Mouse (Mus musculus): ENCODE data around the gene Dgcr2.

GRCm38 (mm10) chr16:17890342-17890727 lies 8.0 kb downstream of the Dgcr2 start:
- TF ChIP-seq CTCF (IDR thresholded peaks at IDR 0.05; ENCODE audit: low read depth) (no peak), EP300 (IDR thresholded peaks at IDR 0.05; ENCODE audit: low read depth) (no peak)

All from heart, postnatal 0 days (tissue).